Mouse (Mus musculus) thymus, postnatal 10 days (tissue): Measurements from ENCODE around the gene Ada.
A peak's percentile ranks its signal among the peaks of the same experiment; 100 is the strongest.
"Not testable (repeated sequence)": the region's sequence is repeated elsewhere in the genome, so short reads cannot be mapped to it uniquely, and the experiment has no call there.

Experiments used
- DNase-seq, 2 experiments: peaks; one replicate each; pipeline ENCODE4 v3.0.0; 2021; ENCODE audit warnings: low spot score in 2 of 2

Gene Ada

GRCm38 (mm10) chr2:163697764-163698480 is 52.1 kb downstream of the Ada start:
- DNase-seq = peak in 1 of 2 experiments; percentile 37

DNA sequence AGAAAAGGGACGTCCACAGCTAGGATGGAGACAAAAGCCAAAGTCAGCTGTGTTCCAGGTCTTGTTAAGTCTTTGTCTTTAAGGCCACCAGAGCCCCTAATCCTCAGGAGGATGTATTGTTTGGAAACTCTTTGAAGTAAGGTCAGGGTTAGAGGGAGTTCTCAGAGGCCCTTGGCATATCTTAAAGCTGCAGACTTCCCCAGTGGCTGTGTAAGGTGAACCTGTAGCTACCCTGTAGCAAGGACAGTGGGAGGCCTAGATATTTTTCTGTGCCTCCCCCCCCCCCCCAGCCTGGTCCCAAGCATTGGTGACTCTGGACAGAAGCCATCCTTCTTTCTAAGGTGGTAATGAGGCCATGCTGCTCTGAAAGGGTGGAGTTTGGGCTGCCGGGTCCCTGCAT is 53.3 kb downstream of the Ada start:
- no peak for DNase-seq

- no peak for DNase-seq
Measured at GRCm38 (mm10) chr2:163693716-163694314, 56.2 kb downstream of the Ada start.

DNA sequence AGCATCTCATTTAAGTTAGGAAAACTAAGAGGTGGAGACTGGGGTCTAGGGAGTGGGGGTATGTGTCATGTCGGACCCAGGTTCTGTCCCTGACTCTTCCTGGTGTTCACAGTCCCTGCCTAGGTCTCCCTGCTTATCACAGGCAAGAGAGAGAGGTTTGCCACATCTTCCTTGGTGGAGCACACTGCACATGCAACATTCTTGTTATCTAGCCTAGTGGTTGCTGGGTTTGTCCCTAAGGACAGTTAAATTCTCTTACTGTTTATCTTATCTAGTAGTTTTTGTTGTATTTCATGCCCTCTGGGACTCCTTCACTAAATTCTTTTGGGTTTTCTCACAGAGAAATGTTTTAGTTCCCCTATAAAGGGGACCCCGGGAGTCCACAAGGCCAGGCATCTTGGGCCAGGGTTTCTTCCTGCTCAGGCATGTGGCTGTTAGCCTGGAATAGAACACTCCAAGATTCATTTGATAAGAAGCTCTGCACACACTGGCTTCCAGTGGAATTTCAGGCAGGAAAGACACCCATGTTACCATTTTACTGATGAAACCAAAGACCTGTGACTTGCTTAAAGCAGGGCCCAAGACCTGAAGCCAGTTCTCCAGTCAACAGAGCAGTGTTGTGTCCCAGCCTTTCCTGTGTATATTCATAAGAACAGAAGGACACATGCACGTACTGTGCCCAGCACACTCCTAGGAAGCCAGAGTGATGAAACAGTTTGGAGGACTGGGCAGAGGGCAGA is 57.0 kb downstream of the Ada start:
- DNase-seq = no peak

DNA sequence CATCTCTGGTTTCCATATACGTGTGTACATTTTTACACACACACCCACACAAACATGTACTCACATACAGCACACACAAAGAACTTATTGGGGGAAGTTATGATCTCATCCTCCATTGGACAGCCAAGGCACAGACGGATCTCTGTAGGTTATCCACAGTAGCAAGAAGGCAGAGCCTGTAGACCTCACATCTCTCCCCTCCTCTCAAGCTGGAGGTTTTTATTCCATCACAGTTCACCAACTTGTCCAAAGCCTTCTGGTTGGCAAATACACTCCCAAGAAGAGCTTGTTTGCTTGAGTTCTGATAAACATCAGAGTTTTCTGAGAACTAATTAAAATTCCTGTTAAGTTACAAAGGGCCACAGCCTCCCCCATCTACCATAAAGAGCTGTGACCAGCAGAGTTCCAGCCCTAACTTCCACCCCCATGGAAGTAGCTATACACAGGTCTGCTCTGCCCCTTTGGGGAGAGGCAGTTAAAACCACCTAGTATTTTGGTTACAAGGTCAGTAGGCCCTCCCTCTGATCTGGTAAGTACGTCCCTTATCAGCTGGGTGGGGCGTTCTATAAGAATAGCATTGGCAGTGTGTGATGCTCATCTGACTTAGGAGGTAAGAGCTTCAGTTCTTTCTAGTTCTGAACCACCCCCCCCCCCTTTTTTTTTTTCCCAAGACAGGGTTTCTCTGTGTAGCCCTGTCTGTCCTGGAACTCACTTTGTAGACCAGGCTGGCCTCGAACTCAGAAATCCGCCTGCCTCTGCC is 58.0 kb downstream of the Ada start:
- no peak for DNase-seq

DNA sequence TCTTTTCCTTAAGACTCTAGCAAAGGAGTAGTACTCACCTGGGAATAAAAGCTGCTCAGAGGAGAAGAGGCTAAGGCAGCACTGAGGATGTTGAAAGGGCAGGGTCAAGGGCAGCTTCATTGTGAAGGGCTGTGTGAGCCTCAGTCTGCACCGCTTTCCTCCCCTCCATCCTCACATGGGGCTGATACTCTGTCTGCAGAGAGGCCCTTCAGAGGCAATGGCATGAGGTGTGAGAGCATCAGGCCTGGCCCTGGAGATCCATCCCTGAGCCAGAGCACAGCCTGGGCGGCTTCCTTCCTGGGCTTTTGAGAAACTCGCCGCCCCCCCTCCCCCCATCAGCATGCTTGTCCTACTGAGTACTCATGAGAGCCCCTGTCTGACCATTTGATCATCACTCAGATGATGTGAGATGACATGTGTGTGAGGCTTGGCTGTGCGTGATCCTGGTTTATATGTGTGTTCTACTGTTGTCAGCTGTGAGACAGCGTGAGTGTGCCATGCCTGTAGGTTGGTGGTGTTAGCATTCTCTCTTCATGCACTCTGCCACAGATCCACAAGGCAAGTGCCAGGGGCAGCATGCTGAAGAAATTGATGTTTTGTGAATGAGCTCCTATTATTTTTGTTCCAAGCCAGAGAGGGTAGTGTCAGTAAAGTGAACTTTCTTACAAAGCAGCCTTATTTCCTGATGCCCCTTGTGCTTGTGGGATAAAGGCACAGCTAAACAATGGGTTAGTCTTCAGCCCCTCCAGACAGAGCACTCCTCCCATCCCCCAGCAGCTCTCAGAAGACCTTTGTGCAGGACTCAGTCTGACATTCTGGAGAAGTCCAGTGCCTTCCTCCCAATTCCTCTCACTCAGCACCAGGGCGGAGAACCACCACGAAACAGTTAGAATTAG is 59.4 kb downstream of the Ada start:
- no peak for DNase-seq

DNA sequence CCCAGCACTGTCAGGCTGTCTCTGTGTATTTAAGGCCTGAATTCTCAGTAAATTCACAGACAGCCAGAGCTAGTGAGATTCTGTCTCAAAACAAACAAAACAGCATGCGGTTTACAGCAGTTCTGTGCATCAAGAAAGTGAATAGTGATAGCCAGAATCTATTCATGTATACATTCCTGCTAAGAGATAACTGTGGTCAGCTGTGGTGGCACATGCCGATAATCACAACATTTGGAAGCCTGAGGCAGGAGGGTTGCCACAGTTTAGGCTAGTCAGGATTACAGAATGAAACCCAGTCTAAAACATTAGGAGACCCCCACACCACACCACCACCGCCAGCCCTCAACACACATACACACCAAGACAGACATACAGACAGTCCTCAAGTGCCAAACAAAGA is 60.3 kb downstream of the Ada start:
- no peak for DNase-seq

DNA sequence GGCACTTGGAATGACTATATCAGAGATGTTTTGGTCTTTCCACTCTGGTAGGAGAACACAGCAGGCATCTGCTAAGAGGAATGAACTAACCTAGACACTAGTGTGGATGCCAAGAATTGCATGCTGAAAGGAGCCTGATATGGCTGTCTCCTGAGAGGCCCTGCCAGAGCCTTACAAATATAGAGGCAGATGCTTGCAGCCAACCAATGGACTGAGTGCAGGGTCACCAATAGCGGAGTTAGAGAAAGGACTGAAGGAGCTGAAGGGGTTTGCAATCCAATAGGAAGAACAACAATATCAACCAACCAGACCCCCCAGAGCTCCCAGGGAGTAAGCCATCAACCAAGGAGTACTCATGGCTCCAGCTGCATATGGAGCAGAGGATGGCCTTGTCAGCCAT is 61.7 kb downstream of the Ada start:
- not testable (repeated sequence) for DNase-seq

GRCm38 (mm10) chr2:163686886-163687285 is 63.2 kb downstream of the Ada start:
- no peak for DNase-seq

DNA sequence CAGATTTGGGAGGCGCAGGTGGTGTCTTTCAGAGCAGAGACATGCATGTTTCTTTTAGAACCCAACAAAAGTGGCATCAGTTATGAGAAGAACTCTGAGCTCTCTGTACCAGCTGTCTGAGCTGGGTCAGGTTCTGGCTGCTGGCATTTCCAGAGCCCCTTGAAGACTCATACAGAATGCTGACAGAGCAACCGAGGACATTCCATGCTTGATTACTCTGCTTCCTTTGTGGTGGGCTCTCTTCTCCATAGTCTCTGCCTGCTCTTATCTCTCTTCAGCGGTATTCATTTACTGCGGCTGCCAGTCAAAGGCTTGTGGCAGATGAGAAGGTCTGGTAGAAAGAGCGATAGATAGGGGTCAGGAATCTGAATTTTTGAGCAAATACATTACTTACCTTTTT is 63.8 kb downstream of the Ada start:
- DNase-seq = no peak

- DNase-seq = no peak
Measured at GRCm38 (mm10) chr2:163685761-163686200, 64.3 kb downstream of the Ada start.

DNA sequence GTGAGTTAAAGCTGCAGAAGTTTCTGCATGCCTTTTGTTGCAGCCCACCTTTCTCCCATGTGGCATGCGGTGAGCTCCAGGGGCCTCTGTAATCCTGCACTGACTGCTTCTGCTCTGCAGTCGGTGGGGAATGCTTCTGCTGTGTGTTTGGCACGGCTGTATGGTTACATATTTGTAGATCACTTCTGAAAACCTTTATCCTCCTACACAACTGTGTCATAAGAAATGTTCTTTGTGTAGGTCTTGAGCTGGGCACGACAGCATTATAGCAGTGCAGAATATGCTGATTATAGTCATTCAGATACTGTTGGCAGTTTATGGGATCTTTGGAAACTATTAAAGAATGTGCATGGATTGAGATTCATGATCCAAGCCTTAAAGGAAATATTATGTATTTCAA is 64.8 kb downstream of the Ada start:
- no peak for DNase-seq

DNA sequence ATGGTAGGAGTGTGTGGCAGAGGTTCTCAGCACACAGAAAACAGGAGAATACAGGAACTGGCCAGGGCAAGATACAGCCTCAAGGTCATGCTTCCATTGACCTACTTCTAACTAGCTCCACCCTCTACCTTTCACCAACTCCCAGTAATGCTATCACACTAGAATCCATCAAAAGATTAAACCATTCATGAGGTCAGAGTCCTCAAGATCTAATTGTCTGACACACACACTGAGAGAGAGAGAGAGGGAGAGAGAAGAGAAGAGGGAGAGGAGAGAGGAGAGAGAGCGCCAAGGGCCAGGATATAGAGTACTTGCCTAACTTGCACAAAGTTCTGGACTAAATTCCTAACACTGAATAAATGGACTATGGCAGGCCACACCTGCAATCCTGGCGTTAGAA is 67.7 kb downstream of the Ada start:
- no peak for DNase-seq

DNA sequence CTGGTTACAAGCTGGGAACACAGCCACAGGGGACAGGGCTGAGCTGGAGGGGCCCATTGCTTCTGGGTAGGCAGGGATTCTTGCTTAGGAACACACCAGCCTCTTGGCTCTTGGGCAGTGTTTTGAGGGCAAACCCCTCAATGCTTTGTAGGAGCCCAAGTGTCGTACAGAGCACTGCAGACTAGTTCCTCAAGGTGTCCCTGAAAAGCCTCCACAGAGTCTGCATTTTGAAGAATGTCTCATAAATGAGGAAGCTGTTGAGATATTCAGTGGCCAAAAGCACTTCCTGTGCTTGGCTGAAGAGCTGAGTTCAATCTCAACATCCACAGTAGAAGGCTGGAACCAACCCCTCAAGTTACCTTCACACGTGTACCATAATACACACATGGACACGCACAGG is 73.3 kb downstream of the Ada start:
- DNase-seq = no peak
